Mouse (Mus musculus) testis, adult 2 months (tissue): ENCODE data around the gene Cdc45.

Source experiments
- CTCF ChIP-seq: fragments of 200-500 bp; IDR thresholded peaks from 2 replicates; pipeline ENCODE4 v1.5.1; 2012; ENCODE audit warnings: low read depth, mild to moderate bottlenecking, inconsistent platforms, low read length, moderate library complexity; ENCODE audit not compliant: control insufficient read depth, insufficient read depth, insufficient replicate concordance
- POLR2A ChIP-seq: fragments of 200-500 bp; IDR thresholded peaks from 2 replicates; pipeline ENCODE4 v1.6.1; 2012; ENCODE audit warnings: low read depth, mild to moderate bottlenecking, inconsistent platforms, low read length, moderate library complexity; ENCODE audit not compliant: control insufficient read depth

DNA sequence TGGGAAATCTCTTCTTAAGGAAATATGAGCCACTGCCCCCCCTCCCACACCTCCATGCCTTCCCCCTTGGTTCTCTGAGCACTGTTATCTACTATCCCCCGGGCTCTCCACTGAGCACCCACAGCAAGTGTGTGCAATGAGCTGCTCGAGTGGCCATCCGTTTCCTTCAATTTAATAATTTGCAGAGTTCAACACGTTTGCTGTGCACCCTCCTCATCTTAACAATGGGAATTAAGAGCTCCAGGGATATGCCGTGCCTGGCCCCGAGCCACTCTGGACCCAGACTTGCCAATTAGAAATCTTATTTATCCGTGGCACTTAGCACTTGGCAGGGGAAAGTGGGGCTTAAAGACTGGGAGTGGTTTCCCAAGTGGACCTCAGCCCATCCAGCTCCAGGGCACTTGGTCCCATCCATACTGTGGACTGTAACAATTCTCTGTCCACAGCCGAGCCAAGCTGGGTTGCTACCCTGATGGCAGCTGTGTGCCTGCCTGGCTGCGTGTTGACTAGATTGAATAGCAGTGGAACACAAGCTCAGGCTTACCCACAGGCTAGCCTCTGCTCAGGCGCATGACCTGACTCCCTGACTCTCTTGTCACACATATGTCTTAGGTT lies 59.8 kb downstream of the Cdc45 start:
- TF ChIP-seq POLR2A (no peak), CTCF (no peak)
